Mouse (Mus musculus): Measurements from ENCODE around the gene Crym.

Gene Crym

GRCm38 (mm10) chr7:120163581-120164251, 38.2 kb downstream of the Crym start:
- no peak for DNase-seq (ENCODE audit: low read depth, low spot score)

- DNase-seq (ENCODE audit: low read depth, low spot score): no peak
Observed at GRCm38 (mm10) chr7:120158121-120158613, 43.7 kb downstream of the Crym start.

- no peak for DNase-seq (ENCODE audit: low read depth, low spot score)
Observed at GRCm38 (mm10) chr7:120157575-120158061, 44.3 kb downstream of the Crym start.

- DNase-seq (ENCODE audit: low read depth, low spot score): peak; percentile 83
Observed at GRCm38 (mm10) chr7:120156841-120157409, 45.0 kb downstream of the Crym start.

DNA sequence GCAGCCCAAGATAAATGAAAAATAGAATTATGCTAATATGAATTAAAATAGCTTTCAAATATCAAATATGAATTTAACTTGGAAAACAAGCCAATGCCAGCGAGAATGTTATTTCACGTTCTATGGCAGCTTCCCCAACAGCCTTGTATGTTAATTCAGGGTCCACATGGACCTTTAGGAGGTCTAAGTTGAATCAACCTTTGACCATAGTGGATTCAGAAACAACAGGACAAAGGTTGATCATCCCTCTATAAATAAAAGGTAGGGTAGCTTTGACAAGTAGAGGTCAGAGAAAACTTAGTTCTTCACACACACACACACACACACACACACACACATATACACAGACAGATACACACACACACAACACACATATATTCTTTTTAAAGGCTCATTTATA, 51.0 kb downstream of the Crym start:
- DNase-seq (ENCODE audit: low read depth, low spot score): no peak

DNA sequence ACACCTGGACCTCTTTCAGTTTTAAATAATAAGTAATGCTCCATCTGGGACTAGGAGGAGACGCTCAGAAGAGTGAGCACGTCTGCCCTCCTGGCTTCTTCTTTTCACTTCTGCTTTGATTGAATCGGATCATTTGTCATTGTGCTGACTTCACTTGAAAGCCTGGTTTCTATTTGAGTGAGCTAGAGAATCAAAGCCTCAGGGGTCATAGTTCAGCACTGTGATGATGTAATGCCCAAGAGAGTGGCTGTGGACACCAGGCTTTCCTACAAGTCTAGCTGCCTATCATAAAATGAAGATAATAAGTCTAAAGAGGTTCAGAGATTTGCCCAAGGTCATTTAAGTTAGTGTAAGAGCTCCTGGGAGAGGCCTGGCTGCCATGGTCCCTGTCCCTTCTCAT, 51.7 kb downstream of the Crym start:
- no peak for DNase-seq (ENCODE audit: low read depth, low spot score)

DNA sequence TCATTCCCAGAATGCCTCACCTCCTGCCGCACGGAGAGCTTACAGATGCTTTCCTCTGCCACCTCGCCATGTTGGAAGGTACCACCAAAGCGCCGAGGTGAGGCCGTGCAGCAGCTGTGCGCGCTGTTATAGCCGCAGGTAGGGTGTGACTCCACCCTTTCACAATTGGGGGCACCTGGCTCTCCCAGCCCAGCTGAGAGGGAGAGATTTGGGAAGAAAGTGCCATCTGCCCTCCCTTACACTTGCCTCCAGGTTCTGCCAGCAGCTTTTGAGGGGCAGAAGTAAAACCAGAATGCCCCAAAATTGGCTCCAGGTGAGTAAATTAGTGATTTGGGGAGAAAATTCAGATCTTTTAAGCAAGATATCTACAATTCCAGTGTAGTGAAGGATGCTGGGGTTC, 56.7 kb downstream of the Crym start, which contains the start of gene Zp2:
TSS of gene Zp2 (minus strand) at position 101 of the 400 bp plus-strand sequence.
- no peak for DNase-seq (ENCODE audit: low read depth, low spot score)

DNA sequence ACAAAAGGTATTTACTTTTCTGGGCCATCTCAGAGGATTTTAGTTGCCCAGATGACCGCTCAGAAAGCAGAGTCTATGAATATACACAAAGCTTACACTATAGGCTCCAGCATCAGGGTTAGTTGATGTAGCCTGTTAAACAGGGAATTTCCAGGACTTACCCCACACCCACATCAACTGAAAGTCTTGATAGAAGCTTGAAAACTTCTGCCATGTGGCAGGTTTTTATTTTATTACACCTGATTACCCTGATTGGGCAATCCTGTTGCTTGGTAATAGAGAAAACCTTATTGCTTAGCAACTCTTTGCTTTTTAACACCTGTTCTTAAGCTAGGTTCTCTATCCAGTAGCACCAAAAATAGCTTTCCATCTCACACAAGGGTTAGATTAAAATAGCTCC, 59.2 kb downstream of the Crym start:
- DNase-seq (ENCODE audit: low read depth, low spot score): no peak
